Mouse (Mus musculus) forebrain, embryonic 14.5 days (tissue): ENCODE measurements around the gene Capn5. TPM values are rescaled to one million over a fixed set of nuclear protein-coding genes. Genes with fewer than 3 reads are reported as not detected.
A peak's percentile ranks its signal among the peaks of the same experiment; 100 is the strongest.

Source experiments
- ATAC-seq: fragments of 200-750 bp; cut with Nextera tagmentation; 2 replicates; pipeline ENCODE4 v1.8.0; 2017; ENCODE audit warnings: mild to moderate bottlenecking, moderate library complexity
- DNase-seq: peaks from one replicate; pipeline ENCODE4 v3.0.0-alpha.2; 2015; ENCODE audit warnings: low spot score
- H3K27ac ChIP-seq: fragments of 300-500 bp; sonication (generic); 2 replicates; pipeline ENCODE4 v1.5.1; 2014; ENCODE audit warnings: low read depth, mild to moderate bottlenecking, control low read depth, low read length, moderate library complexity
- H3K27me3 ChIP-seq: fragments of 300-500 bp; sonication (generic); replicated peaks from 2 replicates; pipeline ENCODE4 v1.6.1; 2014; ENCODE audit warnings: low read length, control low read depth, mixed read lengths; ENCODE audit not compliant: control insufficient read depth, insufficient read depth
- H3K36me3 ChIP-seq: fragments of 300-500 bp; sonication (generic); 2 replicates; pipeline ENCODE4 v1.6.1; 2014; ENCODE audit warnings: low read length, control low read depth; ENCODE audit not compliant: control insufficient read depth, insufficient read depth
- H3K4me1 ChIP-seq: fragments of 300-500 bp; sonication (generic); 2 replicates; pipeline ENCODE4 v1.6.1; 2014; ENCODE audit warnings: antibody characterized with exemption, low read length, control low read depth; ENCODE audit not compliant: control insufficient read depth, insufficient read depth
- H3K4me2 ChIP-seq: fragments of 300-500 bp; sonication (generic); 2 replicates; pipeline ENCODE4 v1.6.1; 2014; ENCODE audit warnings: mild to moderate bottlenecking, control low read depth, low read length
- H3K4me3 ChIP-seq: fragments of 300-500 bp; sonication (generic); 2 replicates; pipeline ENCODE4 v1.5.1; 2014; ENCODE audit warnings: low read depth, low read length, control low read depth
- H3K9ac ChIP-seq: fragments of 300-500 bp; sonication (generic); 2 replicates; pipeline ENCODE4 v1.6.1; 2014; ENCODE audit warnings: mild to moderate bottlenecking, low read length, control low read depth, moderate library complexity
- H3K9me3 ChIP-seq: fragments of 300-500 bp; sonication (generic); replicated peaks from 2 replicates; pipeline ENCODE4 v1.6.1; 2016; ENCODE audit warnings: low read length, control low read depth, mixed read lengths; ENCODE audit not compliant: control insufficient read depth
- WGBS: fragments of 180-500 bp; shearing (Covaris S2); extraction: QIAGEN DNeasy Blood & Tissue Kit; methylation state at CpG from one replicate; pipeline ENCODE4 v1.1.7; 2014; 5-methylcytosine and 5-hydroxymethylcytosine counted together
- polyA plus RNA-seq: library from polyadenylated mRNA; unstranded; fragments of >200 nt; fragmentation: Nextera tagmentation; extraction: Ambion mirVana; gene quantifications from 2 replicates; pipeline ENCODE4 v1.2.1, GENCODE M21; 2014

Capn5 gene
- polyA plus RNA-seq, 1 experiment from 2014 or later = 6.1 TPM

DNA sequence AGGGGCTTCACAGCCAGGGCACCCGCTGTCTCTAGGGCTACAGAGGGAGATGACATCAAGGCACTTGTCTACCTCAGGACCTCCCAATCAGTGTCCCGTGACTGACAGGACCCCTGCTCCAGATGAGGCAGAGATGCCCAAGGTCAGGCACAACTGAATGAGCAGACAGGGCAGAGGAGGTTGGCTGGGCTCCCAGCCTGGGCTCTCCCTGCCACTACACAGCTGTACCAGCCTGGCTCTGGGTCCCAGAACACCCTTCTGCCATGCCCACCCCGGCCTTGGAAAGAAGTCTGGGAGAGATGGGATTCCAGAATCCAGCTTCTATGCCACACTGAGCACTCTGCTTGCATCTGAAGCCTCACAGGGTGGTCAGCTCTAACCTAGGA, 21.8 kb downstream of the Capn5 start:
- DNase-seq (no peak), ATAC-seq (0 out of 2 replicates have a peak, but pooled peaks have one; percentile 19)
- WGBS = 58% methylated on average over 3 of the region's 3 CpGs
- Histone ChIP-seq H3K36me3 (no peaks in the 10 kb centered on the region), H3K9ac (no peak overlapping the region), H3K9me3 (no peaks in the 10 kb centered on the region), H3K4me3 (no peak overlapping the region), H3K4me2 (no peak overlapping the region), H3K27ac (no peak overlapping the region), H3K4me1 (0 out of 2 replicates have a peak, but pooled peaks cover 2% of the 10 kb centered on the region), H3K27me3 (no peaks in the 10 kb centered on the region)

DNA sequence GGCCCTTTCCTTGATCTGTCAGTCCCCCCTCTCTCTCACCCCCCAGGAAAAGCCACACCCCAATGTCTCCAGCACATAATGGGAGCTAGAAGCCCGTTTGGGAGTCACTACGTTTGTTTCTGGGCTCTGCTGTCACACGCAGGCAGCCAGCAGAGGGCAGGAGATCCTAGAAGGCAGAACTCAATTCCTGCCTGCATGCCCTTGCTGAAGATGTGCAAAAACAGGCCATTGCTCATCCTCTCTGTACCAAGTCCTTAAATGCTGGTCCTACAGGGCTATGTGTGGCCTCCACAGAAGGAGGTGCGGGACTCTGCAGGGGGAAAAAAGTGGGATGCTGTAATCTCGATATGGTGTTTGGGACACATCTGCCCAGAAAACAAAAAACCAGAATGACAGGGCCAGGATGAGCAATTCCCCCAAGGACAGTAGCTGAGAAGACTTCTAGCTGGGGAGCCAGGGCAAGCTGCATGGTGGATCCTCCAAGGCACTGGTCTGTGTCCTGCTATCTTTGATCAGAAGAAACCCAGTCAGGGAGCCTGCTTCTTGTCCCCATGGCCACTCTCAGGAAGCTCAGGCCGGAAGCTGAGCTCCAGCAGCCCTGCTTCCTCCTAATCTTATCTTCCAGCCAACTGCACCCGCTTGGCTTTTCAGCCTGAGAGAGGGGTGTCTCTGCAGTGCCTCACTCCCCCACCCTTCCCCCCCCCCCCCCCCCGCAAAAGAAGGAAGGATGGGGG, 22.4 kb downstream of the Capn5 start:
- H3K9ac ChIP-seq = no peak overlapping the region
- ATAC-seq = peak; percentile 54
- no peaks in the 10 kb centered on the region for H3K9me3 ChIP-seq
- H3K27me3 ChIP-seq = no peaks in the 10 kb centered on the region
- H3K27ac ChIP-seq = no peak overlapping the region
- H3K4me1 ChIP-seq = 0 out of 2 replicates have a peak, but pooled peaks cover 2% of the 10 kb centered on the region
- peak; percentile 81 for DNase-seq
- H3K4me2 ChIP-seq = no peak overlapping the region
- H3K36me3 ChIP-seq = no peaks in the 10 kb centered on the region
- 33% methylated on average over 7 of the region's 8 CpGs for WGBS
- H3K4me3 ChIP-seq = no peak overlapping the region

DNA sequence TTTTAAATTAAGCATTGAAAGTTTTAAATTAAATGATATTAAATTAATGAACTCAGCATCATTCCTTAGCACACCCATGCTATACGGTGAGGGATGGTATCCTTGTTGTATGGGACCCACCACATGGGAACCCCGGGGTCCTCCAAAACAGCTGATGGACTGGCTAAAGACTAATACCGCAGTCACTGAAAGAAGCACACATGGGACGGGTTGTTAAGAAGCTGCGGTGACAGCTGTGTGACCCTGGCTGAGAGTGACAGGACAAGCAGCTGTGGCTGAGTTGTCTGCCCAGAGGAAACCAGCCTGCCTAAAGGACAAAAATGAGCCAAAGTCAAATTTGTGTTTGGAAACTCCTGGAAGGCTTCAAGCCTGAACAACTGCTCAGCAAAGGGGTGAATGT, 24.2 kb downstream of the Capn5 start:
- no peak overlapping the region for H3K27ac ChIP-seq
- 90% methylated on average over 5 of the region's 5 CpGs for WGBS
- no peaks in the 10 kb centered on the region for H3K36me3 ChIP-seq
- no peaks in the 10 kb centered on the region for H3K27me3 ChIP-seq
- no peak overlapping the region for H3K4me3 ChIP-seq
- H3K4me2 ChIP-seq = no peak overlapping the region
- H3K9ac ChIP-seq = no peak overlapping the region
- ATAC-seq = no peak
- peaks cover 10% of the 10 kb centered on the region for H3K4me1 ChIP-seq
- DNase-seq = no peak
- no peaks in the 10 kb centered on the region for H3K9me3 ChIP-seq

DNA sequence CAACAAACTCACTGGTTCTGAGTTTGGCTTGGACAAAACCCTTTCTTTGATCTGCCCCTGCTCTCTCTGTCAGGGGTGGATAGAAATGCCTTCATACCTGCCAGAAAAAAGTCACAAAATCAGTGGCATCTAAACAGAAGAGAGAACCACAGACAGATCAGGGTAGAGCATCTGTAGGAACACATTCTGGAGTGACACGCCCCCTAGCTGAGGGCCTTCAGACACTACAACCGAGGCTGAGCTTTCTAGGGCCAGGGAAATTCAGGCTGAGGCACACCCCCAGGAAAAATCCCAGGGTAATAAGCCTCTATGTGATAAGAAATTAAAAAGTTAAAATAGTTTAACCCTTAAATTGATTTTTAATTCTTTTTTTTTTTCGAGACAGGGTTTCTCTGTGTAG, 24.7 kb downstream of the Capn5 start:
- 32% methylated on average over 3 of the region's 3 CpGs for WGBS
- H3K4me1 ChIP-seq = peaks cover 10% of the 10 kb centered on the region
- no peak for ATAC-seq

DNA sequence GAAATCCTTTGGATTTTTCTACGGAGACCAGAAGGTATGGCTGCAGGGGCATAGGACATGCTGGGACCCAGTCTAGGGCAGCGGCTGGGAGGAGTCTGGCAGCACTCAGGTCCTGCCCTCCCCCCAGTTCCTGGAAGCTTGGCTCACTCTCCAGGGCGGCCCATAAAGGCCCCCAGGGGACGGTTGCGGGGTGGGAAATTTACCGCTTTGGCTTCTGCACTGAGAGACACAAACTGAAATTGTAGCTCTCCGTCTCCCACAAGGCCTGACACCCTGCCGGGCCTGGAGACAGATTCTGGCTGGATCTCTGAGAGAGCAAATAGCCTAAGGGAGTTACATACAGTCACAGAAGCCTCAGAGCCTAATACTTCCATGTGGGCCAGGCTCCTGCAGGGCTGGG, 25.7 kb downstream of the Capn5 start:
- H3K27me3 ChIP-seq = no peaks in the 10 kb centered on the region
- ATAC-seq (no peak), DNase-seq (no peak)
- H3K4me2 ChIP-seq = no peak overlapping the region
- WGBS = 55% methylated on average over 8 of the region's 8 CpGs
- no peak overlapping the region for H3K27ac ChIP-seq
- H3K36me3 ChIP-seq = no peaks in the 10 kb centered on the region
- H3K4me3 ChIP-seq = no peak overlapping the region
- no peak overlapping the region for H3K9ac ChIP-seq
- H3K4me1 ChIP-seq = peaks cover 10% of the 10 kb centered on the region
- H3K9me3 ChIP-seq = no peaks in the 10 kb centered on the region

More for the DNA sequence above, 24.7 kb downstream of the Capn5 start:
- H3K27me3 ChIP-seq = no peaks in the 10 kb centered on the region
- H3K9ac ChIP-seq = no peak overlapping the region
- no peak overlapping the region for H3K4me2 ChIP-seq
- no peak overlapping the region for H3K4me3 ChIP-seq
- no peaks in the 10 kb centered on the region for H3K36me3 ChIP-seq
- no peak for DNase-seq
- no peaks in the 10 kb centered on the region for H3K9me3 ChIP-seq
- no peak overlapping the region for H3K27ac ChIP-seq

DNA sequence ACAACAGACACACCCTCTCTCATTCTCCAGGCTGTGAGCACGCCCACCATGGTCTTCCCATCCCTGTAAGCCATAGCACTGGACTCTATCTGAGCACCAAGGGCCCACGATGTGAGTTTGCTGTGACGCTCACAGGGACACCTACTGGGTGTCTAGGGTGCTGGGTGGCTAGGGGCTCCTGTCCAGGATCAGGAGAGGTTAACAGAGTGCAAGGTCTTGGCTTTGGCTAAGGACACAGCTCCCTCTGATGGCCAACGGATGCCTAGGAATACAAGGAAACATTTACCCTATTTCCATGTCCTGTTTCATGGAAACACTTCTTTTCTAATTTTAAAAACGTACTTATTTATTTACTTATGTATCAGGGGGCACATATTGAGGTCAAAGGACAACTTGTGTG, 27.5 kb downstream of the Capn5 start:
- H3K4me3 ChIP-seq = no peak overlapping the region
- H3K4me2 ChIP-seq = no peak overlapping the region
- ATAC-seq (no peak), DNase-seq (no peak)
- no peak overlapping the region for H3K27ac ChIP-seq
- 52% methylated on average over 5 of the region's 5 CpGs for WGBS
- H3K27me3 ChIP-seq = no peaks in the 10 kb centered on the region
- H3K9ac ChIP-seq = no peak overlapping the region
- H3K9me3 ChIP-seq = no peaks in the 10 kb centered on the region
- no peaks in the 10 kb centered on the region for H3K36me3 ChIP-seq
- peaks cover 7% of the 10 kb centered on the region for H3K4me1 ChIP-seq

DNA sequence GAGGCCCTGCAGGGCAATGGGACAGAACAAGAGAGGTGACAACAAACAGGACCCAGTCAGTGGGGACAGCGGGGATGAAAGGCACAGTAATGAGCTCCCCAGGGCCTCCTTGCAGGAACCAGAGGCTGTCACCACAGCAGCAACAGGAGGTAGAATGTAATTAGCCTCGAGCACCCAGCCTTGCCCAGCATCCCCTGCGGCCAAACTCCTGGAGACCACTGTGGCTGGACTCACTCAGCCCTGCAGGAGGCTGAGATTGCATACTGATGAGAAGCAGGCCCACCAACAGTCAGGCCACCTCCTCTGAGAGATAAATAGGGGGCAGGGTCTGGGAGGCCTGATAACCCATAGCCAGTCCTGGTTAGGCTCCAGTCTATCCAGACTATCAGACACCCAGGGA, 28.3 kb downstream of the Capn5 start:
- H3K27me3 ChIP-seq = no peaks in the 10 kb centered on the region
- H3K36me3 ChIP-seq = 0 out of 2 replicates have a peak, but pooled peaks cover under 1% of the 10 kb centered on the region
- DNase-seq = no peak
- WGBS = 16% methylated on average over 3 of the region's 3 CpGs
- H3K27ac ChIP-seq = no peak overlapping the region
- no peak overlapping the region for H3K4me2 ChIP-seq
- H3K9me3 ChIP-seq = no peaks in the 10 kb centered on the region
- no peak overlapping the region for H3K9ac ChIP-seq
- peaks cover 7% of the 10 kb centered on the region for H3K4me1 ChIP-seq
- H3K4me3 ChIP-seq = no peak overlapping the region
- ATAC-seq = no peak

DNA sequence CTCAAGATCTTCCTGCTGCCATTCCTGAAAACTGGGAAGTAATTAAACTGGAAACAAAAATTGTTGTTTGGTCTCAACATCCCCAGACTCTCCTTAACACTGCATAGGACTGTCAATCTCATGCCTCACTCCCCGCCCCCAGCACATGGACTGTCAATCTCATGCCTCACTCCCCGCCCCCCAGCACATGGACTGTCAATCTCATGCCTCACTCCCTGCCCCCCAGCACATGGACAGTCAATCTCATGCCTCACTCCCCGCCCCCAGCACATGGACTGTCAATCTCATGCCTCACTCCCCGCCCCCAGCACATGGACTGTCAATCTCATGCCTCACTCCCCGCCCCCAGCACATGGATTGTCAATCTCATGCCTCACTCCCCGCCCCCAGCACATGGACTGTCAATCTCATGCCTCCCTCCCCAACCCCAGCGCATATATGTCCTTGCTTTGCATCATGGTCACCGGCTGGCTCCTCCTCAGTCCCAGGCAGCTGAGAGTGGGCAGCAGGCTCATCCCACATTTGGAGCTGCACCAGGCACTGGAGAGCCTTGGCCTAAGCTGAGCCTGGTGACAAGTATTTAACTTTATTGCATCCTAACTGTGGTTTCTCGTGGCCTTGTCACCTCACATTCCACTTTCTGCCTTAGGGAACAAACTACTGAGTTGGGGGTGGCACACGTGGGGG, 29.2 kb downstream of the Capn5 start:
- Histone ChIP-seq H3K27ac (peak overlapping the region; percentile 49; the same call in 1 of the 2 replicates), H3K4me1 (peaks cover 7% of the 10 kb centered on the region), H3K4me3 (no peak overlapping the region), H3K36me3 (0 out of 2 replicates have a peak, but pooled peaks cover 3% of the 10 kb centered on the region), H3K9me3 (no peaks in the 10 kb centered on the region), H3K4me2 (no peak overlapping the region), H3K9ac (no peak overlapping the region), H3K27me3 (no peaks in the 10 kb centered on the region)
- DNase-seq (peak; percentile 73), ATAC-seq (peak; percentile 47; the same call in 1 of the 2 replicates)
- WGBS = 71% methylated on average over 10 of the region's 10 CpGs

DNA sequence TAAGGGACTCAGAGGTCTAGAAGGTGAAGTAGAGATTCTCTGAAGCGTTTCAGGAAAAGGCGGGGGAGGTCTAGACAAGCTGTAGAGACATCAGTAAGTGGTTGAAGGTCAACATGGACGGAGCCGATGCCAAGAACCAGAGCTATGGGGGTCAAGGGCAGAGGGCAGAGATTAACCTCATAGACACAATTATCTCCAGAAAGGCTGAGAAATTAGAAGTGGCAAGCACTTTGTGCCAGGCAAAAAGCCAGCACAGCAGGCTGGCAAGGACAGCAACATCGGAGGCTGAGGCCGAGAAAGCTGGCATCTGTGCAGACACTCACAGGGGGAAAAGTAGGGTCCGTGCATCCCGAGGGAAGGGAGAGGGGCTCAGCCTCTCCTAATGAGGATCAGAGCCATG, 30.3 kb downstream of the Capn5 start:
- 72% methylated on average over 8 of the region's 8 CpGs for WGBS
- ATAC-seq (no peak), DNase-seq (no peak)
- no peaks in the 10 kb centered on the region for H3K9me3 ChIP-seq
- 0 out of 2 replicates have a peak, but pooled peaks cover 3% of the 10 kb centered on the region for H3K36me3 ChIP-seq
- peaks cover 7% of the 10 kb centered on the region for H3K4me1 ChIP-seq
- H3K9ac ChIP-seq = no peak overlapping the region
- no peaks in the 10 kb centered on the region for H3K27me3 ChIP-seq
- H3K4me2 ChIP-seq = no peak overlapping the region
- peak overlapping the region; percentile 49; the same call in 1 of the 2 replicates for H3K27ac ChIP-seq
- H3K4me3 ChIP-seq = no peak overlapping the region
